Mouse (Mus musculus) granulocyte monocyte progenitor cell, adult 5-6 weeks (primary cell): ENCODE measurements around the gene Clcnkb. TPM values are rescaled to one million over a fixed set of nuclear protein-coding genes. Genes with fewer than 3 reads are reported as not detected.

ENCODE experiments used
- ATAC-seq: replicated peaks from 2 replicates; pipeline ENCODE4 v1.8.0; 2016; ENCODE audit warnings: mild to moderate bottlenecking, moderate TSS enrichment, inconsistent platforms; ENCODE audit not compliant: poor library complexity, severe bottlenecking
- total RNA-seq, 2 experiments: library from RNA; stranded (forward) in 1 of 2; stranded (reverse) in 1 of 2; fragments of 200-712, 200-1000 nt in 1 of 2; fragments of >200 nt in 1 of 2; fragmentation: Nextera tagmentation in 1 of 2; gene quantifications; 2 replicates each; pipeline ENCODE4 v1.2.3; 2014 to 2017

Clcnkb gene
- total RNA-seq, 2 experiments from 2014 or later, result not detected

DNA sequence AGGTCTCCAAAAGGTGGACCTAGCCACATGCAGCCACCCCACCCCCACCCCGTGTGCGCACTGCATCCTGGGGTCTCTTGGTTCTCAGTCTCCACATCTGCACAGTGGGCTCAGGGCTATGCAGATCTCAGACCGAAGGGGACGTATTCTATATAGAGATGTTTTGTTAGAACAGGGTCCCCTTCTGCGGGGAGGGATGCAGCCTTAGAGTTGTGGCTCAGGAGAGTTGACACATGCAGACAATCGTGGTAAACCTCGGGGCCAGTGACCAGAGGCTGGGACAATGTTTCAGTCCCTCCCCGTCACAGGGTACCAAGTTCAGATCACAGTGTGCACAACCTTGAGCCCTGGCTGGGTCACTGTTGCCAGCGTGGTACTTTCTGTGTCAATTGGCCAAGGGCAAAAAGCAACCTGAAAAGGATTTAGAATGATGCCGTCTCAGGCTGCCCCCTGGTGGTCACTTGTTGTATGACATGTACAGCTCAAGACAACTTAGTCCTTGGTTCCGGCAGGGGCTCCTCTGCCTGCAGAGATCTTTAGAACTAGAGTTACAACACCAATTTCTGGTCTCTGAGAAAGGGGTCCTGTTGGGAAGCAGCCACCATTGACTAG, 52.8 kb downstream of the Clcnkb start:
- peak; percentile 57 for ATAC-seq

DNA sequence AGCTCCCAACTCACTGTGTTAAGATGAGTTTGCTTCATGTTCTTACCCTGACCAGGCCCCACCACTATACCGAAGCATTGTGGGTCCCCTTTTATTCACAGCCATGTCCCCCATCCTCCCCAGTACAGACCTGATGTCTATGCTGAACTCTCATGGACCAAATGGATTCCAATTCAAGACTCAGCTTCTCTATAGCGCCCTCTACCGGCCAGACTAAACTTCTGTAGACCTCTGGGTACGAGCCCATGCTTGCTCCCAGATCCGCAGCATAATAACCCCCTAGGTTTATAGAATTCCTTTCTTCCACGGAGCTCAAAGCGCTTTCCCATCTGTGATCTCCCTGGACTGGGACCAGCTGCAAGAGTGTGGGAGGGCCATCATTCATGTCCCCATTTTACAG, 55.0 kb downstream of the Clcnkb start:
- ATAC-seq, result 0 out of 2 replicates have a peak, but pooled peaks have one; percentile 33

DNA sequence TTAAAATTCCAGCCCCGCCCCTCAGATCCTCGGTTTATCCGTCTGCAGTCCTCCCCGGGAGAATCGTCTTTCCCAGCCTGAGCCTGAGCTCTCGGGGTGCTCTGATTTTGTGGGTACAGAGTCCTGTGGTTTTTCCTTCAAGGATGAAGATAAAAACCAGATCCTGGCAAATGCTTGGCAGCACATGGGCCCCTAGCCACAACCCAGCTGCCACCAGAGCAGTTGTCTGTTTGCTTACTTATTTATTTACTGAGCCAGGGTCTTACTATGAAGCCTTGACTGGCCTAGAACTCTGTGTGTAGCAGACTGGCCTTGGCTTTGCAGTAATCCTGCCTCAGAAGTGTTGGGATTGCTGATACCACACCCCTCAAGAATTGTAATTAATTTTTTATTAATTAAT, 56.6 kb downstream of the Clcnkb start:
- ATAC-seq, result no peak

DNA sequence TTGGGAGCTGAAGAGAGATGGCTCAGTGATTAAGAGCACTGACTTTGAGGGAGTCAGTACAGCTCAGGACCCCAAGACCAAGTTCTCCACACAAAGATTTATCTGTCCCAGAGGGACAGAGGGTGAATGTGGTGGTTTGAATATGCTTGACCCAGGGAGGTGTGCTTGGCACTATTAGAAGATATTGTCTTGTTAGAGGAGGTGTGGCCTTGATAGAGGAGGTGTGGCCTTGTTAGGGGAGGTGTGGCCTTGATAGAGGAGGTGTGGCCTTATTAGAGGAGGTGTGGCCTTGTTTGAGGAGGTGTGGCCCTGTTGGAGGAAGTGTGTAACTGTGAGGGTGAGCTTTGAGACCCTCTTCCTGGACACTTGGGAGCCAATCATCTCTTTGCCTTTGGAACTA, 58.0 kb downstream of the Clcnkb start:
- 0 out of 2 replicates have a peak, but pooled peaks have one; percentile 34 for ATAC-seq

Other genes with a start within 250 kb of the Clcnkb start
- gene Rsg1, start 202.1 kb downstream of the Clcnkb start, total RNA-seq (2014; fragmentation: Nextera tagmentation), result 1.4 and 1.8 TPM in 2 replicates
- gene Rsg1, start 202.1 kb downstream of the Clcnkb start, total RNA-seq (2017), result 1.4 and 2.6 TPM in 2 replicates
- gene Arhgef19, start 176.5 kb downstream of the Clcnkb start, total RNA-seq (2014; fragmentation: Nextera tagmentation), result not detected in 2 replicates
- not detected in 2 replicates for gene Arhgef19, start 176.5 kb downstream of the Clcnkb start, total RNA-seq (2017)
- 0.88 TPM in 1 of 2 replicates, not detected in the other for gene Epha2, start 114.8 kb downstream of the Clcnkb start, total RNA-seq (2014; fragmentation: Nextera tagmentation)
- gene Epha2, start 114.8 kb downstream of the Clcnkb start, total RNA-seq (2017), result 0.10 TPM in 1 of 2 replicates, not detected in the other
- gene Fam131c, start 47.8 kb downstream of the Clcnkb start, total RNA-seq (2014; fragmentation: Nextera tagmentation), result not detected in 2 replicates
- not detected in 2 replicates for gene Fam131c, start 47.8 kb downstream of the Clcnkb start, total RNA-seq (2017)
- gene Clcnka, start 17.3 kb downstream of the Clcnkb start, total RNA-seq (2014; fragmentation: Nextera tagmentation), result not detected in 2 replicates
- gene Clcnka, start 17.3 kb downstream of the Clcnkb start, total RNA-seq (2017), result not detected in 2 replicates
- not detected in 2 replicates for gene Hspb7, start 4.8 kb upstream of the Clcnkb start, total RNA-seq (2014; fragmentation: Nextera tagmentation)
- gene Hspb7, start 4.8 kb upstream of the Clcnkb start, total RNA-seq (2017), result not detected in 2 replicates
- not detected in 2 replicates for gene Srarp, start 20.1 kb upstream of the Clcnkb start, total RNA-seq (2014; fragmentation: Nextera tagmentation)
- not detected in 2 replicates for gene Srarp, start 20.1 kb upstream of the Clcnkb start, total RNA-seq (2017)
- 10.0 and 18.4 TPM in 2 replicates for gene Zbtb17, start 28.6 kb upstream of the Clcnkb start, total RNA-seq (2014; fragmentation: Nextera tagmentation)
- 19.9 and 28.9 TPM in 2 replicates for gene Zbtb17, start 28.6 kb upstream of the Clcnkb start, total RNA-seq (2017)
- 37.8 TPM in 2 replicates for gene Spen, start 122.6 kb upstream of the Clcnkb start, total RNA-seq (2014; fragmentation: Nextera tagmentation)
- gene Spen, start 122.6 kb upstream of the Clcnkb start, total RNA-seq (2017), result 21.4 and 25.5 TPM in 2 replicates
- 0.11 and 0.36 TPM in 2 replicates for gene Fblim1, start 190.1 kb upstream of the Clcnkb start, total RNA-seq (2014; fragmentation: Nextera tagmentation)
- gene Fblim1, start 190.1 kb upstream of the Clcnkb start, total RNA-seq (2017), result not detected in 2 replicates
- 1.7 and 3.8 TPM in 2 replicates for gene Tmem82, start 202.6 kb upstream of the Clcnkb start, total RNA-seq (2014; fragmentation: Nextera tagmentation)
- 0.72 TPM in 1 of 2 replicates, not detected in the other for gene Tmem82, start 202.6 kb upstream of the Clcnkb start, total RNA-seq (2017)
- gene Slc25a34, start 207.8 kb upstream of the Clcnkb start, total RNA-seq (2014; fragmentation: Nextera tagmentation), result not detected in 2 replicates
- not detected in 2 replicates for gene Slc25a34, start 207.8 kb upstream of the Clcnkb start, total RNA-seq (2017)
- gene Plekhm2, start 248.9 kb upstream of the Clcnkb start, total RNA-seq (2014; fragmentation: Nextera tagmentation), result 11.5 and 17.0 TPM in 2 replicates
- 7.2 and 11.2 TPM in 2 replicates for gene Plekhm2, start 248.9 kb upstream of the Clcnkb start, total RNA-seq (2017)